Mouse (Mus musculus): ENCODE results near the gene Gm21915.

Gm21915 gene

DNA sequence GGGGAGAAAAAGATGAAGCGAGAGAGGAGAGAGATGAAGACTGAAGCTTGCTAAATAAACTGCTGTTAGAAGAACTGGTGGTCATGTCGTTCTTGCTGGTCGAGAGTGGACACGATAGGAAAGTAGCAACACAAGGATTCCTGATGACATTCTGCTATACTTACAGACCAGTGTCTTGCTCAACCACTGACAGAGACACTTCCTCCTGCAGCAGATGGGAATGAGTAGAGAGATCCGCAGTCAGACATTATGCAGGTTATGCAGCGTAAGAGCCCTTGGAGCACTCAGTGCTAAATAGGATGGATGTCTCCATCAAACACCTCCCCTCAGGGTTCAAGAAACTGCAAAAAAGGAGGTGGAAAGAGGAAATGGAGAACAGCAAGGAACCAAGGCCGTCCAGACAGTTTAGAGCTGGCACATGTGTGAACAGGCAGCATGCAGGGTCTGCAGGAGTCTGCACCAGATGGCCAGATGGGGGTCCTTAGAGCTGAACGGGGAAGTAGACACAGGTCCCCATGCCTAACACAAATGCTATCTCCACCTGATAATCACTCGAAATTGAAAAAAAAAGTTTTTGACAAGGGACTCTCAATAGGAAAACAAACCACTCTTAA is 4.1 kb upstream of the Gm21915 start:
- in situ Hi-C loops (cut with MseI, MboI): no loop called here

DNA sequence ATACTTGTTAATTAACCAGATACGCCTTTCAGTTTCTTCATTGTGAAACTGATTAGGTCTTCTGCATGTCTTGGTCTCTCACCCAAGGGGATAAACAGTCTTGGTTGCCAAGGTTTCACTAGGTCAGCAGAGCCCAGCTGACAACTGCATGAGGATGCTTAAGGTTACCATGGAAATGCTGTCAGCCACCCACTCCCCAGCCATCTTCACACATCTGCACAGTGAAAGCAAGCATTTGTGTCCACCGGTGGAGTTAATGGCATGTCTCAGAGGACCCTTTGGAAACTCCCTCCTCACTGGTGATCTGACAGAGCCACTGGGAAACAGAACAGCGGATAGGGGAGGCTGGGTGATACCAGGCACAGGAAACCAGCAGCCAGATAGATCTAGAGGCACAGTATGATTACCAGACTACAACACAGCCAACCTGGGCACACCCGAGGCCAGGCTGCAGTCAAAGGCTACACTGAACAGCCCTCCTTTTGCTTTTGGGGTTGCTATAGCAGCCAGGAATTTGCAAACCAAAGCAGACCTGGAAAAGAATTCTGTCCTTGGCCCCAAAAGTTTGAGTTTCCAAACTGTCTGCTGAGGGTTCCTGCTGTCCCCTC is 1.0 kb downstream of the Gm21915 start:
- in situ Hi-C loops (cut with MseI, MboI): no loop called here

DNA sequence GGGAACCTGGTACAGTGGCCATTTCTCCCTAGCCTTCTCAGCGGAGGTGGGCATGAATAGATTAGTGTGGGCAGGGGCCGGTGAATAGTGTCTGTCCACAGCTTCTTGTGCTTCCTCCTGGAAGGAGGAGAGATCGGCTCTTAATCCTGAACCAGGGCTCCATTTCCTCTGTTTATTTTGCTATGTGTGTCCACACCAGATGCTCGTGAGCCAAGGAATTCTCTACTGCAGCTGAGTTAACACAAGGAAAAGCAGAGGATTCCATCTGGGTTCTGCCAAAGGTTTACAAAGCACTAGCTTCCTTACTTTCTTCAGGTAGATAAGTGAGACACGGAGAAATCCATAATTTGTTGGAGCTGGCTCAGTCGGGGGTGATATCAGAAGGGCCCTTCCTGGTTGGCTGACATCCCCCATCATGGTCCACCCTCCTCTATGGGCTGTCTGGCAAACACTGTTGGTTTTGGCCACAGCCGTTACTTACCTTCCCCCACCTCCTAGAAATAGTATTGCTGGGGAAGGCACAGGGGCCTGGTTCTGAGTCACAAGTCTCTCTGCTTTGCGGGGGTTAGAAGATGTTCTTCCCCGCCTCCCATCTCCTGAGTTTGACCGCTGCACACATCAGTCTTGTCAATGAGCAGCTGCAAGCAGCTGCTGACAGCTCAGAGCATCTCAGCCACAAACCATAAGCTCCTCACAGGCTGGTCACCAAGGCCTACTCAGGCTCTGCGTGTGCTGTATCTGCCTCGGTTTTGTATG is 5.0 kb downstream of the Gm21915 start:
- in situ Hi-C loops (cut with MseI, MboI): no loop called here

DNA sequence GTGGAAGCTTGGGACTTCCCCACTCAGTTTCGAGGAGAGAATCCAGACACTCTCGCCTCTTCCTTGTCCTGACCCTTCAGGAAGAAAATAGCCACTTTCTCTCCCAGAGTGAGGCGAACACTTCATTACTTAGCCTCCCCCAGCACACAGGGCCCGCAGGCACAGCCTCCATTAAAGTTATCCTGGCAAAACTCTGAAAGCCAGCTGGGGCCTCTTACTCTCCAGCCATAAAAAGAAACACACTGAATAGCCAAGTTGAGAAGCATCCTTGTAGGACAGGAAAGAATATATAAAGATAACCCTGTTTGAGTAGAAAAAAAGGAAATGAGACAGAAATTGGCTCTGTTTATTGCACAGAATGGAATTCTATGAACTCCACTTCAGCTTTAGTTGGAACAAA is 8.2 kb downstream of the Gm21915 start:
- in situ Hi-C loops (cut with MseI, MboI): no loop called here

DNA sequence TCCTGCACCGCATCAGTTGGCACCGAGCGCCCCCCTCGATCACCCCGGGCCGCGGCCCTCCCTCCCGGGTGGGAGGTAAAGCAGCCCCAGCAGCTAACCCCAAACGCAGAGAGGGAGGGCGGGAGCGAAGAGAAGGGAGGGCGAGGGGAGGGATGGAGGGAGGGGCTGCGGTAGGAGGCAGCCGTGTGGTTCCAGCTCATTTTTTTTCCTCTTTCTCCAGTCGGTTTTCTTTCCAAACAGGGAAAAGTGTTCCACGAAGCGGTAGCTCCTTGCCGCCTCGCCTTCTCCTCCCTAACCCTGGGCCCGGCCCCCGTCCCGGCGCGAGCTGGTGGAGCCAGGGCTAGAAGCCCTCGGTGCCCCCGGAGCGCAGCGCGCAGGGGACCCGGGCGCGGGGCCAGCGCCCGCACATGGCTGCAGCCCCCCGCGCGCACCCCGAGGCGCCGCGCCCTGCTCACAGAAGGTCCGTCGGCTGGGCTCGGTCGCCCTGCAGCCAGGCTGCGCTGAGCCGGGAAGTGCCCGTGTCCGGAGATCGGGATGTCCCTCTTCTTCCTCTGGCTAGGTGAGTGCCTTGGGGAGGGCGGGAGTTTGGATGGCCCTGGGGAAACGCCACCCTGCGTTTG is 15.5 kb downstream of the Gm21915 start, which contains the start of gene Clmp:
Clmp (plus strand) TSS at position 162 of the 620 bp plus-strand sequence.
- in situ Hi-C loops (cut with MseI, MboI): no loop called here

DNA sequence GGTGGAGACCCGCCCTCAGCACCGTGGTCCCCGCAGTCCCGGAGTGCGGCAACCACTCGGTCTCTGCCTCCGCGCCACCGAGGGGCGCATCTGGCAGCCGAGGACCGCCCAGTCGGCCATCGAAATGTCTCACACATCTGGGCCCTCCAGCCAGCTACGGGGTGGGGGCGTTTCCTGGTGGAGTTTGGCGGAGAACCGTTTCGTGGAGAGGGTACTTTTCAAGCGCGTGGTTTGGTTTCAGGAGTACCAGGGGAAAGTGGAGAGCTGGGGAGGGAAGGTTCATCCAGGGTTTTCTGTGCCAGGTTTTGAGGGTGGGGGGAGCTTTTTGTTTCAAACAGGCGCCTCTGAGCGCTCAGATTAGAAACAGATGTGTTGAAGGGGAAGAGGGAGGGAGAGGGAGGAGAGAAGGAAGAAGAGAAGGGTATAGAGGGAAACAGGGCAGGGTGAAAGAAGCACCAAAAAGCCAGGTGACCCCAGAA is 16.0 kb downstream of the Gm21915 start:
- in situ Hi-C loops (cut with MseI, MboI): no loop called here

DNA sequence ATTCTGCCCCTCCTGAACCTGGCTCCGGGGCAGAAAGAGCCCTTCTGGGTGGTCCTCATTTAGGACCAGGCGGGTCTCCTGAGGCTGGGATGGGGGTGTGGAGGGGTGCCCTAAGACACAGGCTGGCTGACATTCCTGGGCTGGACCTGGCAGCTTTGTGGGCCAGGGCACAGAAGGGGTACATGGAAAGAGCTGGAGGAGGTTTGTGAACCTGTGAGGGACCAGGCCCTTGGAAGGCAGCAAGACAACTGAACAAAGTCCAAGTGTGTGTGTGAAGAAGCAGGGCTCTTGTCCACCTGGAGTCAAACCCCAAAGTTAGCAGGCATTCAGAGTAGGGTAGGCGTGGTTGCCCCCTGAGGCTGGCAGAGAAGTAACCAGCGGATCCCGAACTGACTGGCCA is 16.6 kb downstream of the Gm21915 start:
- in situ Hi-C loops (cut with MseI, MboI): no loop called here

DNA sequence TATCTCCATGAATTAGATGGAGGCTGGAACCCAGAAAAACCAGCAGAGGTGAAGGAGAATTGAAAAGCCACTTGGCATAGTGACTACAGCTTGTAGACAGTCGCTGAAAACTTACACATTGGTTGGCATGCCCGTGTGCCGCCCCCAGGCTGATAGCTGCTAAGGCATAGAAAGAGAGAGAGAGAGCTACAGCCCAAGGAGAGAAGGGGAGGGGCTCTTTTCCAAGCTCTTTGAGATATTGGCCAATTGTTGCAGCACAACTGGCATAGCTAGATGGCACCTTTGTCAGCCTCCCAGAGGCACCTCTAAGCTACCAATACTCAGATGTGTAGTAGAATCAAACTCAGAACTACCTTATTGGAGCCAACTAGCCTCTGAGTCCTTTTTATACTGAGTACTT is 17.1 kb downstream of the Gm21915 start:
- in situ Hi-C loops (cut with MseI, MboI): no loop called here

DNA sequence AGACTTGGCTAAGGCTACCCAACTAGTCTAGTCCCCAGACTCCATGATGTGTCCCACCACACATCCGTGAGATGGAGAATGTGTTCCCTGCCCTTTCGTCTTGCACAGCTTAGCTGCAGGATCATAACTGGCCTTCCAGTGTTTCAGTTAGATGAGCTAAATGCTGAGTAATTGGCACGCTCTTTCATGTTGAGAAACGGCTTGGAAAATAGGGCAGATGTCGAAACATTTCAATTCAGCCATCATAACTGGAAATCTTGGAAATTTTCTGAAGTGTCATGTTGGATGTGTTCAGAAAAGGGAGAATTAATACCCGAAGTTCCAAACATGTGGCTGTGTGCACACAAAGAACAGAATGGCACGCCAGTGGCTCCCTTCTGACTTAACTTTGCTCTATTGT is 20.1 kb downstream of the Gm21915 start:
- in situ Hi-C loops (cut with MseI, MboI): no loop called here

DNA sequence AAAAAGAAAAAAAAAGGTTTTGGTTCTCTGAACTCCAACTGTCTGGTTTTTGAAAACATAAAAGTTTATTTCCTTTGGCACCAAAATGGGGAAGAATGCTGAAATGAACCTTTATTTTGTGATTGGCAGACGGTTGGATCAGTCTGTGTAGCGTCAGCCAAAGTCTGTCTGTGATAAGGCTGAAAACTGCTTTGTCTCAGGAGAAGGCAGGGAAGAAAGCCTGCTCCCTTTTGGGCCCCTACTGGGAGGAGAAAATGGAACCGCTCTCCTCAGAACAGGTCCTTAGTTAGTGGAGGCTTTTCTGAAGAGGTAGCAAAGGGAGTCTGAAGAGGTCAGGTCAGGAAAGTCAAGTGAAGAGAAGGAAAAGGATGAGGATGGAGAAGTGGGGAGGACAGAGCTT is 22.6 kb downstream of the Gm21915 start:
- in situ Hi-C loops (cut with MseI, MboI): no loop called here

DNA sequence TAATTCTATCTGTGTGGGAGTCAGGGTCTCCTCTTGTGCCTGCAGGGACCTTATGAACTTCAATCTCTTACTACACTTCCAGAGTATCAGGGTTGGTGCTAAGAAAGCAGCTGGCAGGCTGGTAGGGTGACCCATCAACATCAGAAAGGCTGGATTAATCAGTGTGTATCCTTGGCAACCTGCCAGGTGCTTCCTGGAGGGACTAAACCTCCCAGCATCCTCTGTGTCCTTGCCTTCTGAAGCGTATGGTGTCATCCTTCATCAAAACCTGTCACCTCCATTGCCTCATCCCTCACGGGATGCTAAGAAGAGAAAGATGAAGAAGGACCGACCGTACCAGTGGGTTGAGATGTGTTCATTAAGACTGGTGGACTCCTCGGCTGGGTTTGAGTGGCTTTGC is 23.4 kb downstream of the Gm21915 start:
- in situ Hi-C loops (cut with MseI, MboI): no loop called here

DNA sequence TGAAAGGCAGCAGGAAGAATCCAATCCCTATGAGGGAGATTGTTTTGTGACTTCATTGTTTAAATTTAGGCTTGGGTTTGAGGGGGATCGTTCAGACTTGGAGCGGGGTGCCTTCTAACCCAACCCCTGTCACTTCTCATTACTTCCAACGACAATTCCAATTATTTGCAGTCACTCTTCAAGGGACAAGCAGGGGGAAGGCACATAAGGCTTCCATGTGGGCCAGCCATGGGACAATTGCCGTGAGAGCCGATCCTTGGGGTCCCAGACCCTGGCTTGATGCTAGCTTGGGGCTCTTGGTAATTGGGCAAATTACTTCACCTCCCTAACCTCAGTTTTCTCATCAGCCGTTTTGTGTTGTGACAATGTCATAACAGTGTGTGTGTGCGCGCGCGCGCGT is 23.9 kb downstream of the Gm21915 start:
- in situ Hi-C loops (cut with MseI, MboI): no loop called here

DNA sequence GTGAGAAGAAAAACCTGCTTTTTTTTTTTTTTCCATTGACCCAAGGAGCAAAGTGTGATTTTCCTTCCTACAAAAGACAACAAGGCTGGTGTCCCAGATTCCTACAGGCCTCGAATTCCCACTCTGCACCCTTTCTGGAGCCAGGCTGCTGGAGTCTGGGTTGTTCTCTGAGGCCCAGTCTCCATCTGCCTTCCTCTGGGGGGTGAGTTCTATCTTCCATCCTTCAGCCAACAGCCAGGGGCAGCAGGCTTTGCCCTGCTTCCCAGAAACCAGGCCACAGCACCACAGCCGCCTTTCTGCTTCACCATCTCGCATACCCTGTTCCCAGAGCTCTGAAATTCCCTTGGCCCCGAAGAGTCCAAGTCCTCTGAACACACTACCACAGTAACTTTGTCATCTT is 25.7 kb downstream of the Gm21915 start:
- in situ Hi-C loops (cut with MseI, MboI): no loop called here

DNA sequence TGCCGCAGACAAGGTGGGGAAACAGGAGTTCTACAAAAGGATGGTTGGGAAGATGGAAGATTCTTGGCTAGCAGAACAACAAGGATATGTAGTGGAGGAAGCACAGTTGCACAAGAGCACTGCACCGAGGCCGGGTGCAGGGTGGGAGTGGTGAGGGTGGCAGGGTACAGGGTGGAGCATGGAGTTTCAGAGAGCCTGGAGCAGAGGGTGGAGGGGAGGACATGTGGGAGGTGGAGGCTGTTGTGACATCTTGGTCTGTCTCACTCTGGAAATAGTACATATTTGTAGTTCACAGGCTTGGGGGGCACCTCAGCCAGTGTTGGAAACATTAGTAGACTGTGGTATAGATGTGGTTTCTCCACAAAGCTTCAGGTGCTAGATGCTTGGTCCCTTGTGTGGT is 28.8 kb downstream of the Gm21915 start:
- in situ Hi-C loops (cut with MseI, MboI): no loop called here

DNA sequence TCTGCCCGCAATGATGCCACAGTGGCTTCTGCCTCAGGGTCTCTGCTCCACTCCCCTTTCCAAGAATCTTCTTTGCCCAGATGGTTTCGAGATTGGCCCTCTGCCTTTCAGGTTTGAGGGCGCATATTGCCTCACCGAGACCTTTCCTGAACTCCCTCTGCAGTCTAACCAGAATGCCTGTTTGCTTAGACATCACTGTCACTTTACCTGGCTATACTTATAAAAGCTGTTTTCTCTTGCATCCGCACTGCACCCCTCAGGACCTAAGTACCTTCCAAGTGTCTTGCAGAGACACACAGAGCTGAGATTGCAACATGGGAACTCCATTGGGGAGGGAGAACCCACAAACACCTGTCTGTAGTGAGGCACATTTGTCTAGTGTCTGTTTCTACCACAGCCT is 29.8 kb downstream of the Gm21915 start:
- in situ Hi-C loops (cut with MseI, MboI): no loop called here

DNA sequence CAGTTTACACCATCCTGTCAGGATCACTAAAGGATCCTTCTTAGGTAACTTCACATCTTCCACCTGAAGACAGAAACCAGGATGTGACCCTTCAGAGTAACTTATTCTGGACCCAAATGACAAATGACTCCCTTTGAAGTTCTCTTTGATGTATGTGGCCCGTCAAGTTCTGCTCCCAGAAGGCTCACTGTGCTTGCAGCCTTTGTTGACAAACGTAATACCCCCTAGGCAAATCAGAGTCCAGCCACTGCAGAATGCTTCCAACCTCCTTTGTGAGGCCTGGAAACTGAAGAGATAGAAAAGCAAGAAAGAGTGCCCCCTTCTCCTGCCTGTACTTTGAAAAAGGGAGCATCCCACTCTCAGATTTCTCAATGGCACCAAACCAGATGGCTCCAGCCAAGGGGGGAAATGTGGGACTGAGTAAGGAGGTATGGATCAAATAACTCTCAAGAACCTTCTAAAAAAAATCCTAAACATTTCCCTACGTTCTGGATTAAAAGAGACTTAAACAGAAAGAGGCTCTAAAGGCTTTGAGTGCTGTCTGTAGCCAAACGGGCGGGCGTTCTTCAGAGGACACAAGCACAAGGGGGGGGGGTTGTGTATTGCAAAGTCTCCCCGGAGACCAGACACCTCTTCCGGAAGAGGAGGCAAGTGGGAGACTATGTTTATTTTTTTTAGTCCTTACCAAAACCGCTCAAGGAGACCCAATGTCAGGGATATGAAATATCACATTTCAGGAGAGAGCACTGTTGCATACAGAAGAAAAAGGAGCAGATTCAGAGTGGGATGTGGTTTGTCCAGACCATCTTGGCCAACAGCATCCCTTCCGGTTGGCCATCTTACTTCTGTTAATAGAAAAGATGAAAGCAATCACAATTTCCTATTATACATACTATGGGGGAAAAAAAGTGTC is 34.2 kb downstream of the Gm21915 start:
- in situ Hi-C loops (cut with MseI, MboI): no loop called here

DNA sequence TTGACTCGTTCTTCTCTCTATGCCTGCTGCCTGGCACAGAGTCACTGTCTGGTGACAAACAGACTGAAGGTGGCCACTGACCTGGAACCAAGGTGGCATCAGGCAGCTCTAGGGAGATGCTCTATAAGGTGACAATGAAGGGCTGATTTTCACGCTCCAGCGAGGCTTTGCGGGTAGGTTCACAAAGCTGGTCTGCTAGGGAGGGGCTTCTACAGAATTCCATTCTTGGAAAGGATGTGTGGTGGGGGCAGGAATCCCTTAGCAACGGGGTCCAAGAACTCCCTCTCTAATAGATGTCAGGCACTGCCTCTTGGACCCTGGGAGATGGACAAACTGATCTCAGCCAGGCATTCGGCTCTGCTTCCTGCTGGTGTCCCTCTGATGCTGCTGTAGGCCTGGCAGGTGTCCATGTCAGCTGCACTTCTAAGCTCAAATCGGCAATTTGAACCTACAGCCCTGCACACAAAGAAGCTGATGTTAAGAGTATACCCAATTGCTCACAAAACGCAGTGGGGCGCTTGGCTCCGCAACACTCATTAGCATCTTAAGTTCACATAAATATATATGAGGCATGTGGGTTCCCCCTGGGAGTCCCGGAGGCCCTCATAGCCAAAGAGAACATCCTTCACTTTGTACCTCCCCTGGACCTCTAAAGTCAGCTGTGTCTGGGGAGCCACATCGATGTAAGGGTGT is 38.2 kb downstream of the Gm21915 start:
- in situ Hi-C loops (cut with MseI, MboI): no loop called here

DNA sequence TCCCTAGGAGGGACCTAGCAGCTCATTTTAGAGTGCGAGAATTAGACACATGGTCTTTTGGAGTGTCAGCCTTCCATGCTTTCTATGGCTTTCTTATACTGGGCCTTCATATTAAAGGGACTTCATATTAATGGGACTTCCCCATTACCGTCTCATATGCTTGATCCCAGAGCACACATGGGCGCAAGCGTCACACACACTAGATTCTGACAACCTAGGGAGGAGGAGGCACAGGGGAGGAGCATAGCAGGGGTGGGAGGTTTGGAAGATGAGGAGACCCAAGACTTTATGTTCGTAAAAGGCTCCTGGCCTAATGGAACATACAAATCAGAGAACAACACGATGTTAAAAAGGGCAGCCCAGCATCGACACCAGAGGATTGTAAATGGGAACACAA is 38.7 kb downstream of the Gm21915 start:
- in situ Hi-C loops (cut with MseI, MboI): no loop called here

DNA sequence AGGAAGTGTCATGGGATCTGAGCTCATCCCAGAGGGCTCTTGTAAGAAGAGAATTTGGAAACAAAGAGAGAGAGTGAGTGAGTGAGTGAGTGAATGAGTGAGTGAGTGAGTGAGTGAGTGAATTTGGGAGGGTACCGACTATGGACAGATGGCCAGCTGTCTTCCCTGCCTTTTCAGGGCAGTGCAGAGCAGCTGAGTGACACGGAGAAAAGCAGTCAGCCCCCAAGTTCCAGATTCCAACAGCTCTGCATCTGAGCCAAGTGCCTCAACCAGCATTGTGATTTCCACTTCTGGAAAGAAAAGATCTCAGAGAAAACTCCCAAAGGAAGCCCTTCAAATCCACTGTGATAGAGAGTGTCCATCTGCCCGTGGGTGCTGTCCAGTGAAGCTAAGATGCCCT is 39.2 kb downstream of the Gm21915 start:
- in situ Hi-C loops (cut with MseI, MboI): no loop called here

DNA sequence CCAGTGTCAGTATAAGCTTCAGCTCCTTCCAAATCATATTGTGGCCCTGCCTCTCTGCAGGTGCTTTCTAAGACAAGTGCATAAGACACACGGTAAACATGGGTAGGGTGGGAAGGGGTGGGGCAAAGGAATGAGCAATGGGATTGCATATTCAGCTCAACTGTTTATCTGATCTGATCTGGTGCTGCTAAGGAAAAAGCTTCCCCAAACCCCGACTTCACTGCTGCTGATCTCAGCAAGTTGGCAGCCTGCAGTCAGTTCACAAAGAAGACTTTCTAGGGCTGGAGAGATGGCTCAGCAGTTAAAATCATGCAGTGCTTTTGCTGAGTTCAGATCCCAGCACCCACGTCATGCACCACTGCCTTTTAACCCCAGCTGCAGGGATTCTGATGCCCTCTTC is 39.6 kb downstream of the Gm21915 start:
- in situ Hi-C loops (cut with MseI, MboI): no loop called here

DNA sequence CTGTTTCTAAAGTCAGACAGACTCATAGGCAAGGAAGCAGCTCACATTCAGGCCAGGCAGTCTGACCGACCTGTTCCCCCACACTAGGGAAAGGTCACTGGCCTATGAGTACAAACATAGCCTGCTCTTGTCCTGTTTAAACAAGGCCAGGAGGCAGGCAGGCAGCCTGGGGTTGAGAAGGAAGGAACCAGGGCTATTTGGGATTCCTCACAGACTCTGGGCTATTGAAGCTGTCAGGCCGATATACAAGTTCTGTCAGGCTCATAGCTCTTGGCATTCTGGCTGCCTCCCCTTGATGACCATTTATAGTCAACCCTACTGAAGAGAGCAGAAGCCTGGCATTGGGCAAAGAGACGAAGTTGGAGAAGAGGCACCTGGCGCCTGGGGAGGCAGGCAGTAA is 41.2 kb downstream of the Gm21915 start:
- in situ Hi-C loops (cut with MseI, MboI): no loop called here
